Mouse (Mus musculus) forebrain, embryonic 13.5 days (tissue): Measurements from ENCODE around the gene Mrap2. TPM values are rescaled to one million over a fixed set of nuclear protein-coding genes. Genes with fewer than 3 reads are reported as not detected.

Experiments
- ATAC-seq: fragments of 200-750 bp; cut with Nextera tagmentation; 2 replicates; pipeline ENCODE4 v1.8.0; 2017
- H3K27ac ChIP-seq: fragments of 300-500 bp; sonication (generic); 2 replicates; pipeline ENCODE4 v1.5.1; 2015; ENCODE audit warnings: inconsistent platforms, mild to moderate bottlenecking, moderate library complexity
- H3K27me3 ChIP-seq: fragments of 300-500 bp; sonication (generic); 2 replicates; pipeline ENCODE4 v1.6.1; 2015; ENCODE audit warnings: mild to moderate bottlenecking, inconsistent platforms
- H3K36me3 ChIP-seq: fragments of 300-500 bp; sonication (generic); 2 replicates; pipeline ENCODE4 v1.6.1; 2015; ENCODE audit warnings: mild to moderate bottlenecking, inconsistent platforms; ENCODE audit not compliant: poor library complexity, severe bottlenecking
- H3K4me1 ChIP-seq: fragments of 300-500 bp; sonication (generic); 2 replicates; pipeline ENCODE4 v1.6.1; 2015; ENCODE audit warnings: inconsistent platforms
- H3K4me2 ChIP-seq: fragments of 300-500 bp; sonication (generic); 2 replicates; pipeline ENCODE4 v1.6.1; 2015; ENCODE audit warnings: inconsistent platforms, mild to moderate bottlenecking, moderate library complexity
- H3K4me3 ChIP-seq: fragments of 300-500 bp; sonication (generic); 2 replicates; pipeline ENCODE4 v1.5.1; 2015; ENCODE audit warnings: mild to moderate bottlenecking, inconsistent platforms
- H3K9ac ChIP-seq: fragments of 300-500 bp; sonication (generic); 2 replicates; pipeline ENCODE4 v1.6.1; 2015; ENCODE audit warnings: mild to moderate bottlenecking, inconsistent platforms
- H3K9me3 ChIP-seq: fragments of 300-500 bp; sonication (generic); replicated peaks from 2 replicates; pipeline ENCODE4 v1.6.1; 2016; ENCODE audit warnings: inconsistent platforms
- WGBS: fragments of 180-500 bp; shearing (Covaris S2); methylation state at CpG from one replicate; pipeline ENCODE4 v1.1.7; 2015; 5-methylcytosine and 5-hydroxymethylcytosine counted together
- polyA plus RNA-seq: library from polyadenylated mRNA; unstranded; fragments of >200 nt; fragmentation: Nextera tagmentation; extraction: Ambion mirVana; gene quantifications from 2 replicates; pipeline ENCODE4 v1.2.1, GENCODE M21; 2015

The Mrap2 gene
- polyA plus RNA-seq, 1 experiment from 2014 or later, result 0.41 TPM

DNA sequence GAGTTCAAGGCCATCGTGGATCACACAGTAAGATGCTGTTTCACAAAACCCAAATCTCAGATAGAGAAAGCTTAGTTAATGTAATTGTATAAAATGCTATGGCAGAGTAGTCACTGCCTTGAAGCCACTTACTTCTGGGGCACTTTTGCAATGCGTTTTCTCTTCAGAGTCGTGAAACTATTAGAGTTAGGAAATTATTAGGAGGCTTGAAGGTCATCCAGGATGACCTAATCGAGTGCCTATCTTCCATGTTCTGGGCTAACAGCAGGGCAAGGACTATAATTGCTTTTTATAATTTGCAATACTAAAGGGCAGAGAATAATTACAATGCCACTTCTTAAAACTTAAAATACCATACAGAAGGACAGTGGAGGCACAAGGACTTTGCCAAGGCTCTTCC lies 43.2 kb downstream of the Mrap2 start:
- 95% methylated on average over 4 of the region's 4 CpGs for WGBS
- H3K36me3 ChIP-seq, result peaks cover 29% of the 10 kb centered on the region

DNA sequence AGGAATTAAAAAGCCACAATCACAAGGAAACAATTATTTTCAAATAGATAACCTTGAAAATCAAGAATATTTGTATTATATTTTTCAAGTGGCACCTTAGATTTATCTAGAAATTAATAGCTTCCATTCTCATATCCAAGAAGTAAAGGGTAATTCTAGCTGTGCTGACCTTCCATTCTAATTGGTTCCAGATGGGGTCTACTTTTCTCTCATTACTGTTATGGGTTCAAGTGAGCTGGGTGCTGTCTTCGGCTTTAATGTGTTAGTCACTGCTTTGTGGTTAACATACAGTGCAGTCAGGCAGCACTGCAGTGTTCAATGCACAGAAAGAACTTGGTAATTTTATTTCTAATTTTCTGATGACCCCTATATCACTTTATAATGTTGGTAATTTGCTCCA lies 49.6 kb downstream of the Mrap2 start:
- H3K36me3 ChIP-seq, result peaks cover 70% of the 10 kb centered on the region
- H3K4me3 ChIP-seq, result no peak overlapping the region
- H3K27me3 ChIP-seq, result no peaks in the 10 kb centered on the region
- no peaks in the 10 kb centered on the region for H3K4me1 ChIP-seq
- H3K4me2 ChIP-seq, result no peak overlapping the region
- ATAC-seq, result no peak
- 93% methylated on average over 1 of the region's 1 CpGs for WGBS
- no peak overlapping the region for H3K27ac ChIP-seq
- peaks cover 3% of the 10 kb centered on the region; the same call in 1 of the 2 replicates for H3K9me3 ChIP-seq
- no peak overlapping the region for H3K9ac ChIP-seq

More for the DNA sequence above, 43.2 kb downstream of the Mrap2 start:
- Histone ChIP-seq H3K27ac (no peak overlapping the region), H3K9me3 (no peaks in the 10 kb centered on the region; the same call in 1 of the 2 replicates), H3K4me3 (no peak overlapping the region), H3K27me3 (no peaks in the 10 kb centered on the region), H3K4me1 (no peaks in the 10 kb centered on the region), H3K4me2 (no peak overlapping the region), H3K9ac (no peak overlapping the region)
- ATAC-seq, result no peak

DNA sequence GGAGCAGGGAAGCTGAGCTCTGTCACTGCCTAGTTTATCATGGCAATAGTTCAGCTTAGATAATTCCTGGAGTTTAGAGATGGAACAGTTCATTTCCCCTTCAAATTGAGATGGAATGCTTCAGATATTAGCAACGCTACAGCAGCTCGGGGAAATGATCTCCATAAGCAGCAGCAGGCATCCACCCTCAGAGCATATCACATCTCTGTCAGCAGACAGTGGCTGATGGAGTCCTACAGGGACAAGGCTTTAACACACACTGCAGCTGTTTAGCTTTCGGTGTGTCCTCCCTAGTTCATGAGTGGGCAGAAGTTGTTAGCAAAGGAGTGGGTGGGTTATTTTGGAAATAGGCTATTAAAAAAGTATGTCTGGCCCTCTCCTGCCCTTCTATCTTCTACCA lies 53.2 kb downstream of the Mrap2 start:
- Histone ChIP-seq H3K4me3 (no peak overlapping the region), H3K4me1 (no peaks in the 10 kb centered on the region), H3K9me3 (0 out of 2 replicates have a peak, but pooled peaks cover 3% of the 10 kb centered on the region), H3K27me3 (no peaks in the 10 kb centered on the region), H3K27ac (no peak overlapping the region), H3K9ac (no peak overlapping the region), H3K36me3 (peaks cover 65% of the 10 kb centered on the region), H3K4me2 (no peak overlapping the region)
- ATAC-seq, result no peak
- WGBS, result 93% methylated on average over 3 of the region's 3 CpGs

DNA sequence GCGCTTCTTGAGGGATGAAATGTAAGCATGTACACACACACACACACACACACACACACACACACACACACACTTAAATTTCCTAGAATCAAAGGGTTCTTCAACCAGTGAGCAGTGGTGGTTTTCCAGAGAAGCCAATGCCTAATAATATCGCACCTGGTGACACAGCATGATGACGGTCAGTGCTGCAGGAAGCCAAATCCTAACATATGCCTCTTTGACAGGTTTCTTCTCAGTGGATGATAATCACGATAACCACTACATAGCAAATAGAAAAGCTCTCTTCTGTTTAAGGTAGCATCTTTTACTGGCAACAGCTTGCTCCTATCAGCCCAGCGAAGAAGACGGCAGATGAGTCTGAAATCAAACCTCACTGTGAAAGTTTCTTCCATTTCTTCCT lies 53.9 kb downstream of the Mrap2 start:
- no peaks in the 10 kb centered on the region for H3K27me3 ChIP-seq
- no peak for ATAC-seq
- no peak overlapping the region for H3K4me3 ChIP-seq
- no peak overlapping the region for H3K4me2 ChIP-seq
- no peaks in the 10 kb centered on the region for H3K4me1 ChIP-seq
- peaks cover 65% of the 10 kb centered on the region for H3K36me3 ChIP-seq
- no peak overlapping the region for H3K9ac ChIP-seq
- no peak overlapping the region for H3K27ac ChIP-seq
- WGBS, result 94% methylated on average over 6 of the region's 6 CpGs
- no peaks in the 10 kb centered on the region for H3K9me3 ChIP-seq

DNA sequence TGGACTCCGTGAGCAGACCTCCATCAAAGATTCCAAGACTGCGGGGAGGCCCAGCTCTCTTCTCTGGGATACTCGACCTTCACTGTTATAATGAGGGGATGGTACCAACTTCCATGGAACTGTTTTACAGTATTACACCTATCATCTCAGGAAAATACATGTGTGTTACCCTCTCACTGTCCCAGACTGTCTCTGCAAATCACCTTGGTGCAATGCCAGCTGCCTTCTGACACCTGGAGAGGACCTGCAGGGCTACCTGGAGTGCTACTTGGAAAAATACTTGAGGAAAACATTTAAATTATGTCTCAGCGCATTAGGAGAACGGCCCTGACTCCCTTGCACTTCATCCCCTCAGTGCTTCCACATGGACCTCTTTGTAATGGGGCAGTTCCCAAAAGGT lies 56.3 kb downstream of the Mrap2 start:
- Histone ChIP-seq H3K4me1 (no peaks in the 10 kb centered on the region), H3K4me3 (no peak overlapping the region), H3K4me2 (no peak overlapping the region), H3K9me3 (no peaks in the 10 kb centered on the region), H3K36me3 (peaks cover 72% of the 10 kb centered on the region), H3K9ac (no peak overlapping the region), H3K27ac (no peak overlapping the region), H3K27me3 (no peaks in the 10 kb centered on the region)
- no peak for ATAC-seq
- 94% methylated on average over 5 of the region's 5 CpGs for WGBS

DNA sequence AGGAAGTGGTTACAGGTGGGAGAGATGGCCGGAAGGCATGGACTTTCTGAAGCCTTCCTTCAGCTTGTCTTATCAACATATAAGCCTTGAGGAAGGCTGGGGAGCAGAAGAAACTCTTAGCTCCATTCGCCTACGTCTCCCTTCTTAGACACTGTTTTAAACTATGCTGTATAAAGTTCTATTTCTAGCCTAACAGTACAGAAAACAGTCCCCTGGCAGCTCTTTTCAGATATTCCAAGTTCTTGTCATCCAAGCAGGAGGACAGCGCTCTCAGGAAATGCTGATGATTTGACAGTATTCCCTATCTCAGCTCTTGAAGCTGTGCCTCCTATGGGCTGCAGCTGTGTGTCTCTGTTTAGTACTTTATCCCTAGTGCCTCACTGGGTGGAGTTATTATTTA lies 56.8 kb downstream of the Mrap2 start:
- Histone ChIP-seq H3K4me1 (no peaks in the 10 kb centered on the region), H3K36me3 (peaks cover 73% of the 10 kb centered on the region), H3K27ac (no peak overlapping the region), H3K4me2 (no peak overlapping the region), H3K9me3 (no peaks in the 10 kb centered on the region), H3K9ac (no peak overlapping the region), H3K27me3 (no peaks in the 10 kb centered on the region), H3K4me3 (no peak overlapping the region)
- 97% methylated on average over 4 of the region's 4 CpGs for WGBS
- ATAC-seq, result no peak

DNA sequence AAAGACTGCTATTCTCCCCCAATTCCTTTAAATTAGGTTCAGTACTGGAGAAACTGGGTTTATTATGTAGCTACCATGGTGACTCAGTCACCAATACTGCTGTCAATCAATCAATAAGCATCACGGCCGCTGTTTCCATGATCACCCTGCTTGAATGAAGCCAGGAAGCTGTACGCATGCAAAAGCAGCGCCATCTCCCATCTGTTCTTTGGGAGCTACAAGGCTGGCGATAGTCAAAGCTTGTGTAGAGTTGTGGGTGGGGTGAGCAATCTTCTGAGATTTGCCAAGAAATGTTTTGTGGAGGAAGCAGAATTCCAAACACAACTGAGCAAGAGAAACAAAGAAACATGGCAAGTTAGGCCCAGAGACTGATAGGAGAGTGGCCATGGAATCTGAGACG lies 58.3 kb downstream of the Mrap2 start:
- Histone ChIP-seq H3K4me2 (no peak overlapping the region), H3K4me3 (no peak overlapping the region), H3K27ac (no peak overlapping the region), H3K27me3 (no peaks in the 10 kb centered on the region), H3K9ac (no peak overlapping the region), H3K9me3 (no peaks in the 10 kb centered on the region), H3K36me3 (peaks cover 71% of the 10 kb centered on the region), H3K4me1 (no peaks in the 10 kb centered on the region)
- ATAC-seq, result no peak
- WGBS, result 87% methylated on average over 6 of the region's 6 CpGs

DNA sequence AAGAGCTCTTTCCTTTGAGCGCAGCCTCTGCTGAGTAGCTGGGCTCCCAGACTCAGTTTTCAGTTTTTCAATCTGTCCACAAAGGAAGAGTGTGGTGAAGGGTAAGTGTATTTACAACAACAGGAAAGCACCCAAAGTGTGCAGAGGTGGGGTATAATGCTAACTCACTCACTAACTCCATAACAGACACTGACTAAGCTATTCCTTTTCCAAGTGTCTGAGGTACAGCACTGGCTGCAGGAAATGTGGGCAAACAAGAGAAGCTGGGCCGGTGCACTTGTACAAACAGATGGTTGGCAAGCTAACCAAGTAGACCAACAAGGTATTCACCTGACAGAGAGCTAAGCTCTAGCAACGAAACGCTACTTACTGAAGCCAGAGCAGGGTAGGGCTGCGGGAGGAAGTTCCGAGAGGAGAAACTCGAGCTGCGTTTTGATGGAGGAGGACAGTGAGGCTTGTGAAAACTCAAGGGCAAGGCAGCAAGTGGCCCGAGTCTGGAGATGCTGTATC lies 66.8 kb downstream of the Mrap2 start:
- H3K27ac ChIP-seq, result no peak overlapping the region
- no peak for ATAC-seq
- no peaks in the 10 kb centered on the region for H3K27me3 ChIP-seq
- no peak overlapping the region for H3K9ac ChIP-seq
- H3K9me3 ChIP-seq, result no peaks in the 10 kb centered on the region
- H3K4me1 ChIP-seq, result no peaks in the 10 kb centered on the region
- no peak overlapping the region for H3K4me3 ChIP-seq
- H3K4me2 ChIP-seq, result no peak overlapping the region
- 92% methylated on average over 9 of the region's 9 CpGs for WGBS
- H3K36me3 ChIP-seq, result peaks cover 66% of the 10 kb centered on the region

DNA sequence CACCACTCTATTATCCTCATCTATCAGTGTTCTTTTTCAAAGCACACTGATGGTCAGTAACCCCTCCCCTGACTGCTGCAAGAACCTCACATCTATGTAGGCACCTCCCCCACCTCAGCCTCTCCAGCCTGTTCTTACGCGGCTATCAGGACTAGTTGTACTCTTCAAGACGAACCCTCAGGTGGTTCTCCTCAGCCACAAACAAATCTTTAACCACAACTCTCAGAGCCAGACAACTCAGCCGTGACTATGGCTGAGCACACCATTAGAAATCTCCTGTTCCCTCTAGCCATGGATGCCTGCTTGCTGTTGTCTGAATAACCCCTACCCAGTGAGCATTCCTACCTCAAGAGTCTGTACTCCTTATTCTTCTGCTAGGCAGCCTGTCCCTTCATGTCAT lies 69.1 kb downstream of the Mrap2 start:
- H3K36me3 ChIP-seq, result peaks cover 69% of the 10 kb centered on the region

More for the DNA sequence above, 69.1 kb downstream of the Mrap2 start:
- Histone ChIP-seq H3K4me3 (no peak overlapping the region), H3K9ac (no peak overlapping the region), H3K9me3 (no peaks in the 10 kb centered on the region), H3K4me2 (no peak overlapping the region), H3K4me1 (no peaks in the 10 kb centered on the region), H3K27ac (no peak overlapping the region), H3K27me3 (no peaks in the 10 kb centered on the region)
- WGBS, result 93% methylated on average over 4 of the region's 4 CpGs
- ATAC-seq, result no peak

Other genes with a start within 250 kb of the Mrap2 start
- 3.3 and 4.4 TPM in 2 replicates for gene Ripply2, start 128.8 kb upstream of the Mrap2 start, polyA plus RNA-seq
- 92.0 and 93.9 TPM in 2 replicates for gene Cyb5r4, start 122.3 kb upstream of the Mrap2 start, polyA plus RNA-seq
- gene Cep162, start 111.2 kb downstream of the Mrap2 start, polyA plus RNA-seq, result 8.3 and 9.0 TPM in 2 replicates